Mouse (Mus musculus) gonadal fat pad, adult 2 months (tissue): Measurements from ENCODE around the gene Gm26741. TPM values are rescaled to one million over a fixed set of nuclear protein-coding genes. Genes with fewer than 3 reads are reported as not detected.

Experiments
- DNase-seq: peaks from one replicate; pipeline ENCODE4 v3.0.0-alpha.2; 2012; ENCODE audit warnings: low read depth
- polyA plus RNA-seq: library from polyadenylated mRNA; depleted of rRNA; stranded (reverse); fragments of >200 nt; gene quantifications from 2 replicates; pipeline ENCODE4 v1.2.3, GENCODE M21; 2012; rRNA removed

Gm26741 gene
- polyA plus RNA-seq, 1 experiment = not detected

DNA sequence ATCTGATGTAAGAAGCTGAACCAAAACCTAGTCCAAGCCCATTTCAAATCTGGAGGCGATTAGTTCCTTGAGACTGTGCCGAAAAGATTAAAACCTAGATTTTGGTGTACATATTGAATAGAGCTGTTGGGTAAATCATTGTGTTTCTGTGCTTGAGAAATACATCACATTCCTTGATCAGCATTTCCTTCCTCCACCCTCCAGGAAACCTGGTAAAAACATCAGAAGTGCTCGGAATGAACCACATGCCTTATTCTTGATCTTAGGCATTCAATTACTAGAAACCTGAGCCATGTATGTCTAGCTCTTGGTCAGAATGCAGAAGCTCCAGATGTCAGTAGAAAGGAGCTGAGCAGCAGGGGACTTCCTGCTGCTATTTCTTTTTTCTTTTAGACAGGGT is 30.9 kb downstream of the Gm26741 start:
- no peak for DNase-seq

- DNase-seq = no peak
Observed at GRCm38 (mm10) chr10:52391208-52391607, 32.6 kb downstream of the Gm26741 start.

DNA sequence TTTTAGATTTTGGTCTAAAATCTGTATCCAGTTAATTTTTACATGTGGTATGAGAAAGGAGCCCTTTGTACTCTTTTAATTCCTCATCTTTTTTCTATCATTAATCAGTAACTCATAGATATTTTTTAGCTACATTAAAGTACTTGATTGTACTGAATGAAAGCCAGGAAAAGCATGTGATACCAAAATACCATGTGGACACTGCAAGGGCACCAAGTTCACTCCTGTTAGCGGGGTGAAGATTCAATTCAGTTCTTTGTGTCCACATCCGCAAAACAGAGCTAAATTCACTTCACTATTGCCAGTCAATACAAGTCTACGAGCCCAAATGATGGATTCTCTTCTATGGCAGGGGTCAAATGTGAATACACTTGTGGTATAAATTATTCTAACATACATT is 38.1 kb downstream of the Gm26741 start:
- DNase-seq = no peak

DNA sequence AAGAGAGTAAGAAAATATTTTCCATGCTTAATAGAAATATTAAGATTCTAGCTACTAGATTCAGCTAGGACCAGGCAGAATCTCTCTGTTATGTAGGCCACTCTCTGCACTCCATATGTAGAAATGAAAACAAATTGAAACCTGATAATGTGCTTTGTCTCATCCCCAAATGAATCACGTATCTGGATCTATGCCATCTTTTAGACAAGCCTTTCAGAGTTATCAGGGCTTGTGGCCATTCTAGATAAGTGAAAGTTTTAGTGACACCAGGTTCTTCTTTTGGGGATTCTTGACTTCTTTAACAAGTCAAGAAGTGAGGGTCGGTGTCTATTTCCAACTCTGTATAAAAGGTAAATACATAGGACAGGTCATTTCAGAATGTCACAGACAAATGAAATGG is 40.1 kb downstream of the Gm26741 start:
- no peak for DNase-seq

- DNase-seq = peak; percentile 70
Observed at GRCm38 (mm10) chr10:52399722-52400121, 41.2 kb downstream of the Gm26741 start.

DNA sequence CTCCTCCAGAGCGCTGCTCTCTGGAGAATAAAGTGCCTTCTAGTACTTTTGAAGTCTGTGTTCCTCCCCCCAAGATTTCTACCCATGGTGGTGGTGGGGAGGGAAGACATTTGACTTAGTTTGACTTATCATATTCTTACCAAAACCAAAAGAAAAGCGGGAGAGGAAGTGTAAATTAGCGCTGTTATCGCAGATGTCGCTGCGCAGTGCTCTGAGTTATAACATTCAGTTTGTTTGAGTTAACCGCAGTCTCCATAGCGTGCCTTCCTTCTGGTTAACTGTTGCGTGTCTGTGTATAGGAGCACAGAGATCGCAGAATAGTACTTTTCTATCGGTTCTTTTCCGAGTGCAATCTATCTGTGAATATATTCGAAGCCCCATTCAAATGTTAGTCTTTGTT is 46.6 kb downstream of the Gm26741 start:
- no peak for DNase-seq

GRCm38 (mm10) chr10:52407526-52407925 is 49.0 kb downstream of the Gm26741 start:
- DNase-seq = no peak

Other genes with a start within 250 kb of the Gm26741 start
- gene Ros1, start 163.5 kb upstream of the Gm26741 start, polyA plus RNA-seq = 17.4 and 25.3 TPM in 2 replicates
- gene Dcbld1, start 125.1 kb upstream of the Gm26741 start, polyA plus RNA-seq = 6.0 and 7.9 TPM in 2 replicates
- 11.9 and 21.1 TPM in 2 replicates for gene Gopc, start 23.4 kb downstream of the Gm26741 start, polyA plus RNA-seq
- 0.62 and 1.2 TPM in 2 replicates for gene Nepn, start 30.2 kb downstream of the Gm26741 start, polyA plus RNA-seq
- gene Nus1, start 58.8 kb downstream of the Gm26741 start, polyA plus RNA-seq = 15.0 and 18.6 TPM in 2 replicates